ENCODE assay signal across 8 mouse cellular contexts in genomic region chr2:129199328-129200085, GRCm38 (mm10). TPM values are rescaled to one million over a fixed set of nuclear protein-coding genes. Genes with fewer than 3 reads are reported as not detected.
DNase-seq lines count a peak whose midpoint lies in the region; ATAC-seq and TF ChIP-seq lines count a peak whose summit lies in the region.

No protein-coding gene starts in this region.

- peak; percentile 4; the same call in 1 of the 2 replicates for ATAC-seq in lung, embryonic 15.5 days (ENCODE audit: borderline replicate concordance, extremely low read depth, low FRiP score, low TSS enrichment)
- ATAC-seq in erythroid progenitor cell, adult 5-6 weeks (replicated peaks; ENCODE audit: low FRiP score, poor library complexity, severe bottlenecking): peak; percentile 36
- ATAC-seq in intestine, postnatal 0 days: no peak
- no peak for ATAC-seq in midbrain, embryonic 16.5 days

- peak overlapping the region; percentile 84; the same call in 1 of the 2 replicates for H3K27ac ChIP-seq in lung, embryonic 15.5 days
- peak overlapping the region; percentile 82; the same call in 1 of the 2 replicates for H3K27ac ChIP-seq in intestine, postnatal 0 days (ENCODE audit: low read depth, low read length)
- peak overlapping the region; percentile 95 for H3K27ac ChIP-seq in midbrain, embryonic 16.5 days (ENCODE audit: low read length)

- no peak for TF ChIP-seq CTCF in intestine, postnatal 0 days (IDR thresholded peaks at IDR 0.05; ENCODE audit: low read depth)

- H3K9me3 ChIP-seq in lung, embryonic 15.5 days: no peaks in the 10 kb centered on the region
- no peaks in the 10 kb centered on the region for H3K9me3 ChIP-seq in intestine, postnatal 0 days (ENCODE audit: control insufficient read depth)
- no peaks in the 10 kb centered on the region for H3K9me3 ChIP-seq in midbrain, embryonic 16.5 days (replicated peaks; ENCODE audit: control insufficient read depth, low read length, poor library complexity, severe bottlenecking)

- 13% methylated on average over 29 of the region's 31 CpGs for WGBS in lung, embryonic 15.5 days
- 17% methylated on average over 28 of the region's 31 CpGs for WGBS in intestine, postnatal 0 days
- 12% methylated on average over 27 of the region's 31 CpGs for WGBS in midbrain, embryonic 16.5 days

- no peak for DNase-seq in lung, postnatal 14 days
- peak; percentile 48 for DNase-seq in c-Kit-positive CD71-positive TER-119-positive erythroid progenitor cells, embryonic 14.5 days (ENCODE audit: low spot score)
- DNase-seq in urinary bladder, postnatal 25 days (ENCODE audit: low spot score): no peak
- DNase-seq in testis, postnatal 14 days (ENCODE audit: low spot score): no peak

- peak overlapping the region; percentile 97 for H3K4me3 ChIP-seq in lung, embryonic 15.5 days
- H3K4me3 ChIP-seq in intestine, postnatal 0 days (ENCODE audit: low read depth, low read length): peak overlapping the region; percentile 95
- peak overlapping the region; percentile 64 for H3K4me3 ChIP-seq in midbrain, embryonic 16.5 days (ENCODE audit: low read depth, low read length)

- H3K36me3 ChIP-seq in lung, embryonic 15.5 days: peaks cover 21% of the 10 kb centered on the region
- H3K36me3 ChIP-seq in intestine, postnatal 0 days (ENCODE audit: control insufficient read depth, insufficient read depth): peaks cover 11% of the 10 kb centered on the region
- H3K36me3 ChIP-seq in midbrain, embryonic 16.5 days (ENCODE audit: control insufficient read depth, insufficient read depth, low read length): peaks cover 17% of the 10 kb centered on the region

- H3K4me1 ChIP-seq in lung, embryonic 15.5 days: peaks cover 19% of the 10 kb centered on the region
- H3K4me1 ChIP-seq in intestine, postnatal 0 days (replicated peaks; ENCODE audit: control insufficient read depth, insufficient read depth, low read length): no peaks in the 10 kb centered on the region
- H3K4me1 ChIP-seq in midbrain, embryonic 16.5 days (ENCODE audit: control insufficient read depth, insufficient read depth, low read length): peaks cover 26% of the 10 kb centered on the region

- peak overlapping the region; percentile 97 for H3K9ac ChIP-seq in lung, embryonic 15.5 days
- peak overlapping the region; percentile 87 for H3K9ac ChIP-seq in intestine, postnatal 0 days (ENCODE audit: low read depth, low read length)
- H3K9ac ChIP-seq in midbrain, embryonic 16.5 days (ENCODE audit: low read depth, low read length): peak overlapping the region; percentile 87

- no peaks in the 10 kb centered on the region for H3K27me3 ChIP-seq in lung, embryonic 15.5 days
- no peaks in the 10 kb centered on the region for H3K27me3 ChIP-seq in intestine, postnatal 0 days (replicated peaks; ENCODE audit: control insufficient read depth, insufficient read depth, low read length)
- H3K27me3 ChIP-seq in midbrain, embryonic 16.5 days (ENCODE audit: control insufficient read depth, insufficient read depth, low read depth, low read length): no peaks in the 10 kb centered on the region

- peak overlapping the region; percentile 96 for H3K4me2 ChIP-seq in lung, embryonic 15.5 days
- H3K4me2 ChIP-seq in intestine, postnatal 0 days (replicated peaks; ENCODE audit: low read depth): peak overlapping the region; percentile 92
- H3K4me2 ChIP-seq in midbrain, embryonic 16.5 days (ENCODE audit: low read length): peak overlapping the region; percentile 77

RNA-seq across cellular contexts. Expression of gene Slc20a1, which starts 0.9 kb away (rescaled TPM):
- 24.5 and 27.2 TPM in 2 replicates for polyA plus RNA-seq in lung, embryonic 15.5 days (2015; fragmentation: Nextera tagmentation; extraction: Ambion mirVana)
- total RNA-seq in erythroid progenitor cell, adult 5-6 weeks (2015; ENCODE audit: low replicate concordance): 242 and 248 TPM in 2 replicates
- 739 and 881 TPM in 2 replicates for total RNA-seq in erythroid progenitor cell, adult 5-6 weeks (2017; ENCODE audit: low replicate concordance)
- polyA plus RNA-seq in intestine, postnatal 0 days (2015; fragmentation: Nextera tagmentation; extraction: Ambion mirVana): 14.4 and 16.0 TPM in 2 replicates
- 64.5 and 67.6 TPM in 2 replicates for polyA plus RNA-seq in midbrain, embryonic 16.5 days (2015; fragmentation: Nextera tagmentation; extraction: Ambion mirVana)

Comparison
In these comparisons a context has a peak if more than half of its experiments do, and no peak if none do; other contexts are left out.
1. ATAC-seq: peak in lung, embryonic 15.5 days (single experiment) and erythroid progenitor cell, adult 5-6 weeks (single experiment); none in intestine, postnatal 0 days (single experiment) and midbrain, embryonic 16.5 days (single experiment).
2. Peak in every context shown above with its lines, with median percentiles within 50 percentile points of each other: H3K27ac ChIP-seq, H3K4me2 ChIP-seq, H3K4me3 ChIP-seq and H3K9ac ChIP-seq.